Mouse (Mus musculus) neutrophil, adult 83 days (primary cell): Measurements from ENCODE around the gene Cldn11. TPM values are rescaled to one million over a fixed set of nuclear protein-coding genes. Genes with fewer than 3 reads are reported as not detected.

Experiments used
- total RNA-seq, 2 experiments: library from RNA; stranded (reverse); gene quantifications; one replicate each; pipeline ENCODE4 v1.2.4; 2023

Cldn11 gene
- total RNA-seq: not detected

GRCm38 (mm10) chr3:31149706-31150105 is at the start of gene Cldn11:
Gene Cldn11 (plus strand): TSS chr3:31149920.

Other genes starting within 250 kb of the Cldn11 start
- gene Phc3, start 180.5 kb upstream of the Cldn11 start, total RNA-seq: 10 to 100 TPM; 32.1 to 34.0 TPM
- gene Prkci, start 154.2 kb upstream of the Cldn11 start, total RNA-seq: 10 to 100 TPM; 14.7 to 16.7 TPM
- 10 to 100 TPM; 37.0 to 41.9 TPM for gene Skil, start 54.9 kb upstream of the Cldn11 start, total RNA-seq
- under 1 TPM; 0.20 to 0.29 TPM for gene Slc7a14, start 160.5 kb downstream of the Cldn11 start, total RNA-seq